Mouse (Mus musculus) heart, embryonic 11.5 days (tissue): ENCODE measurements around the gene Nek2. TPM values are rescaled to one million over a fixed set of nuclear protein-coding genes. Genes with fewer than 3 reads are reported as not detected.

ENCODE experiments used
- ATAC-seq: fragments of 200-750 bp; cut with Nextera tagmentation; replicated peaks from 2 replicates; pipeline ENCODE4 v1.8.0; 2017; ENCODE audit warnings: moderate library complexity; ENCODE audit not compliant: insufficient number of reproducible peaks, low FRiP score, low TSS enrichment
- H3K27ac ChIP-seq: fragments of 300-500 bp; sonication (generic); 2 replicates; pipeline ENCODE4 v1.5.1; 2014; ENCODE audit warnings: mild to moderate bottlenecking, low read depth, low read length
- H3K27me3 ChIP-seq: fragments of 300-500 bp; sonication (generic); 2 replicates; pipeline ENCODE4 v1.6.1; 2014; ENCODE audit warnings: mild to moderate bottlenecking, low read length, mixed read lengths; ENCODE audit not compliant: control insufficient read depth, insufficient read depth
- H3K36me3 ChIP-seq: fragments of 300-500 bp; sonication (generic); 2 replicates; pipeline ENCODE4 v1.6.1; 2014; ENCODE audit warnings: mild to moderate bottlenecking, low read length, moderate library complexity, mixed read lengths; ENCODE audit not compliant: control insufficient read depth, insufficient read depth
- H3K4me1 ChIP-seq: fragments of 300-500 bp; sonication (generic); 2 replicates; pipeline ENCODE4 v1.6.1; 2014; ENCODE audit warnings: low read length; ENCODE audit not compliant: control insufficient read depth, insufficient read depth
- H3K4me2 ChIP-seq: fragments of 300-500 bp; sonication (generic); 2 replicates; pipeline ENCODE4 v1.6.1; 2014; ENCODE audit warnings: mild to moderate bottlenecking, moderate library complexity
- H3K4me3 ChIP-seq: fragments of 300-500 bp; sonication (generic); 2 replicates; pipeline ENCODE4 v1.5.1; 2014; ENCODE audit warnings: low read depth, low read length
- H3K9ac ChIP-seq: fragments of 300-500 bp; sonication (generic); 2 replicates; pipeline ENCODE4 v1.6.1; 2014; ENCODE audit warnings: mild to moderate bottlenecking, low read depth, low read length, moderate library complexity
- H3K9me3 ChIP-seq: fragments of 300-500 bp; sonication (generic); replicated peaks from 2 replicates; pipeline ENCODE4 v1.6.1; 2016; ENCODE audit warnings: low read length; ENCODE audit not compliant: control insufficient read depth
- WGBS: fragments of 180-500 bp; shearing (Covaris S2); extraction: QIAGEN DNeasy Blood & Tissue Kit; methylation state at CpG from one replicate; pipeline ENCODE4 v1.1.7; 2014; ENCODE audit not compliant: insufficient replicate concordance; 5-methylcytosine and 5-hydroxymethylcytosine counted together
- polyA plus RNA-seq: library from polyadenylated mRNA; unstranded; fragments of >200 nt; fragmentation: Nextera tagmentation; extraction: Ambion mirVana; gene quantifications from 2 replicates; pipeline ENCODE4 v1.2.1, GENCODE M21; 2014

Gene Nek2
- polyA plus RNA-seq, 1 experiment from 2014 or later: 27.0 TPM

- Histone ChIP-seq H3K4me2 (no peak overlapping the region), H3K36me3 (no peaks in the 10 kb centered on the region), H3K9me3 (no peaks in the 10 kb centered on the region), H3K4me3 (no peak overlapping the region), H3K27me3 (no peaks in the 10 kb centered on the region), H3K9ac (no peak overlapping the region), H3K27ac (no peak overlapping the region), H3K4me1 (peaks cover 19% of the 10 kb centered on the region)
- peak; percentile 55; the same call in 1 of the 2 replicates for ATAC-seq
- WGBS: 64% methylated on average over 9 of the region's 9 CpGs
Observed at GRCm38 (mm10) chr1:191875683-191876305, 54.5 kb downstream of the Nek2 start.

DNA sequence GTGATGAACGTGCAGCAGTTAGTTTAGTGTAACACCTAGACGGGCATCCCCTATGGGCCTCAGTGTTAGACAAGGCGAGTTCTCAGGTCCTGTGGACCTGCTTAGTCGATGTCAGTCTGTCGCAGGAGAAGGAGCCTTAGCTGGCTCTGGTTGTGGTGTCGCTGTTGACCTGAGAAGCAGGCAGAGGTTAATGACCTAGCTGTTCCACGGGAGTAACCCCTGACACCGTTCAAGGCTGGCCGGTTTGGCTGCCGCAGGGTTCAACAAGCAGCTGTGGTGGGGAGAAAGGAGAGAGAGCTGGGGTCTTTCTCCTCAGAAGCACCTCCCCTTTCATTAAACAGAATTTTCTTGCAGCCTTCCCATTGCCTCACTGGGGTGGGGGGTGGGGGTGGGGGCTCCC is 56.4 kb downstream of the Nek2 start:
- H3K4me3 ChIP-seq: no peak overlapping the region
- H3K27ac ChIP-seq: 0 out of 2 replicates have a peak overlapping the region, but pooled peaks have one; percentile 35
- H3K4me2 ChIP-seq: no peak overlapping the region
- ATAC-seq: no peak
- no peaks in the 10 kb centered on the region for H3K27me3 ChIP-seq
- H3K36me3 ChIP-seq: no peaks in the 10 kb centered on the region
- H3K4me1 ChIP-seq: peaks cover 36% of the 10 kb centered on the region
- WGBS: 70% methylated on average over 10 of the region's 10 CpGs
- H3K9me3 ChIP-seq: no peaks in the 10 kb centered on the region
- no peak overlapping the region for H3K9ac ChIP-seq

DNA sequence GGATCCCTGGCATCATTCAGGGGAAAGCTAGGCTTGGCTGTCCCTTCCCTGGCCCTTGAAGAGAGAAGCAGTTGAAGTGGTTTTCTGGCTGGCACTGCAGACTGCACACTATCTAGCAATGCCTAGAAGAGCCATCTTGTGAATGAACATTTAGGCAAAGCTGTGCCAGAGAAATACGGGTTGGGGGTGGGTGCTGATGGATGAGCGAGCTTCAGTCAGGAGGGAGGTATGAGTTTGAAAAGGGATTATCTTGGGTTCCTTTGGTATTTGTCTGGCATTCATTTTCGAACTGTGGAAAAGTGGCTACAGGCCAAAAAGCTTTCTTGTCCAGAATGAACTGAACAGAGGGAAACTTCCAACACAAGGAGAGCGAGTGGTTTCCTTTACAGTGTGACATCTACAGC is 57.3 kb downstream of the Nek2 start:
- Histone ChIP-seq H3K27ac (peak overlapping the region; percentile 35; the same call in 1 of the 2 replicates), H3K4me2 (no peak overlapping the region), H3K36me3 (no peaks in the 10 kb centered on the region), H3K9ac (no peak overlapping the region), H3K9me3 (no peaks in the 10 kb centered on the region), H3K27me3 (no peaks in the 10 kb centered on the region), H3K4me1 (peaks cover 36% of the 10 kb centered on the region), H3K4me3 (no peak overlapping the region)
- no peak for ATAC-seq
- 51% methylated on average over 4 of the region's 4 CpGs for WGBS

DNA sequence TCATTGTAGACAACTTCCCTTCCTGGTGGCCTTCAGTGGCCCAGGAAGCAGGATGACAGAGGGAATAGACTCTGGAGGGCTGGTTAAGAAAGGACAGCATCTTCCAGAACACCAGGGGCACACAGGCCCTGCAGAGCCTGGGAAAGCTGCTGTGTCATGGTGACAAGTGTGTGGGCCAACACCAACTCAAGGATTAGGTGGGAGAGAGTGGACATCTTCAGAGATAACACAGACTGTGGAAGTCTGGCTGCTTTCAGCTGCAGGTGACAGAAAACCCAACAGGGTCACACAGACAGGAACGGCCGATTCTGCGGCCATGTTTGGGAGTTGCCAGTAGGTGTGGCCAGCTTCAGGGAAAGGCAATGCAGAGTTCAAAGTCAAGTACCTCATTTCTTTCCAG is 59.0 kb downstream of the Nek2 start:
- Histone ChIP-seq H3K27ac (peak overlapping the region; percentile 55), H3K9me3 (no peaks in the 10 kb centered on the region), H3K9ac (no peak overlapping the region), H3K4me2 (no peak overlapping the region), H3K4me1 (peaks cover 37% of the 10 kb centered on the region), H3K27me3 (no peaks in the 10 kb centered on the region), H3K36me3 (no peaks in the 10 kb centered on the region), H3K4me3 (no peak overlapping the region)
- peak; percentile 47; the same call in 1 of the 2 replicates for ATAC-seq
- WGBS: 59% methylated on average over 3 of the region's 3 CpGs

GRCm38 (mm10) chr1:191880921-191881609 is 59.8 kb downstream of the Nek2 start:
- ATAC-seq: no peak
- no peaks in the 10 kb centered on the region for H3K9me3 ChIP-seq
- WGBS: 51% methylated on average over 8 of the region's 8 CpGs
- peak overlapping the region; percentile 4; the same call in 1 of the 2 replicates for H3K9ac ChIP-seq
- no peaks in the 10 kb centered on the region for H3K27me3 ChIP-seq
- no peak overlapping the region for H3K4me3 ChIP-seq
- H3K27ac ChIP-seq: peak overlapping the region; percentile 55
- H3K4me2 ChIP-seq: no peak overlapping the region
- H3K36me3 ChIP-seq: no peaks in the 10 kb centered on the region
- H3K4me1 ChIP-seq: peaks cover 37% of the 10 kb centered on the region

DNA sequence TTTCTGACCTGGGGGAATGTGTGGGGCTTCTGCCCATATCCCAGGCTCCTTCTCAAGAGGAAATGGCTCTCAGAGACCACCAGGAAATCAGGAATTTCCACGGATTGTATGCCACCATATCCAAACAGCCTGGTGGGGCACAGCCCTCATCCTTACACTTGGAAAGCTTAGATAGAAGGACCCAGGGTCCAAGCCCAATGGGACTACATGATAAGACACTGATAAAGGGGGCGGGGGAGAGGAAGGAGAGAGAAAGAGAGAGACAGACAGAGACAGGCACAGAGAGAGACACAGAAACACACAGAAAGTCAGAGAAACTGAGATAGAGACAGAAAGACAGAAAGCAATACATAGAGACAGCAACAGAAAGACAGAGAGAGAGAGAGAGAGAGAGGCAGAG is 60.4 kb downstream of the Nek2 start:
- Histone ChIP-seq H3K4me2 (peak overlapping the region; percentile 11; the same call in 1 of the 2 replicates), H3K36me3 (no peaks in the 10 kb centered on the region), H3K27ac (peak overlapping the region; percentile 69), H3K9me3 (no peaks in the 10 kb centered on the region), H3K4me1 (peaks cover 37% of the 10 kb centered on the region), H3K27me3 (no peaks in the 10 kb centered on the region), H3K9ac (no peak overlapping the region), H3K4me3 (no peak overlapping the region)
- no peak for ATAC-seq
- 20% methylated on average over 2 of the region's 2 CpGs for WGBS

Other genes starting within 250 kb of the Nek2 start
- gene Dtl, start 245.9 kb upstream of the Nek2 start, polyA plus RNA-seq: 37.0 and 39.9 TPM in 2 replicates
- 38.5 and 40.4 TPM in 2 replicates for gene Ints7, start 245.8 kb upstream of the Nek2 start, polyA plus RNA-seq
- 55.6 and 58.0 TPM in 2 replicates for gene Lpgat1, start 103.6 kb upstream of the Nek2 start, polyA plus RNA-seq
- gene Slc30a1, start 85.3 kb downstream of the Nek2 start, polyA plus RNA-seq: 2.1 and 2.4 TPM in 2 replicates
- gene Rd3, start 155.9 kb downstream of the Nek2 start, polyA plus RNA-seq: 1.0 and 1.3 TPM in 2 replicates